Mouse (Mus musculus): ENCODE measurements at regions not wholly inside any gene's neighbourhood (a gene's known extent, or its start where the extent isn't known, plus 50 kb on each side); places are given as distances from the start of the nearest gene placed in this dataset.

GRCm38 (mm10) chr8:107776906-107777305 lies 165.5 kb upstream of the Zfhx3 start:
- TF ChIP-seq POLR2A (IDR thresholded peaks at IDR 0.05; ENCODE audit: low read depth, low read length), result no peak
- no peak for TF ChIP-seq CTCF (IDR thresholded peaks at IDR 0.05; ENCODE audit: borderline replicate concordance, insufficient read depth, low read length)

All from embryonic fibroblast, embryonic 13.5 days (primary cell).